Mouse (Mus musculus) liver, embryonic 14.5 days (tissue): ENCODE data around the gene Plxnd1. TPM values are rescaled to one million over a fixed set of nuclear protein-coding genes. Genes with fewer than 3 reads are reported as not detected.

Source experiments
- ATAC-seq: fragments of 200-750 bp; cut with Nextera tagmentation; 2 replicates; pipeline ENCODE4 v1.8.0; 2017; ENCODE audit warnings: moderate number of reproducible peaks, mild to moderate bottlenecking, moderate library complexity; ENCODE audit not compliant: insufficient read depth
- DNase-seq, 3 experiments: peaks; one replicate each; pipeline ENCODE4 v3.0.0-alpha.2; 2012 to 2013; ENCODE audit warnings: low read depth in 3 of 3, low spot score in 3 of 3
- H3K27ac ChIP-seq: fragments of 300-500 bp; sonication (generic); 2 replicates; pipeline ENCODE4 v1.5.1; 2014; ENCODE audit warnings: moderate library complexity, mild to moderate bottlenecking, control low read depth, inconsistent platforms
- H3K27me3 ChIP-seq: fragments of 300-500 bp; sonication (generic); 2 replicates; pipeline ENCODE4 v1.6.1; 2014; ENCODE audit warnings: mild to moderate bottlenecking, low read length, moderate library complexity; ENCODE audit not compliant: control insufficient read depth, insufficient read depth
- H3K36me3 ChIP-seq: fragments of 300-500 bp; sonication (generic); replicated peaks from 2 replicates; pipeline ENCODE4 v1.6.1; 2014; ENCODE audit warnings: low read depth; ENCODE audit not compliant: control insufficient read depth, insufficient read depth
- H3K4me1 ChIP-seq, 2 experiments: fragments of 200-500 bp in 1 of 2; fragments of 300-500 bp in 1 of 2; sonication (generic) in 1 of 2; replicated peaks; 2 replicates each; pipeline ENCODE4 v1.6.1; 2012 to 2014; ENCODE audit warnings: antibody characterized with exemption in 1 of 2, inconsistent platforms in 1 of 2, low read length in 1 of 2; ENCODE audit not compliant: control insufficient read depth in 2 of 2, insufficient read depth in 2 of 2
- H3K4me2 ChIP-seq: fragments of 300-500 bp; sonication (generic); 2 replicates; pipeline ENCODE4 v1.6.1; 2014; ENCODE audit warnings: low read depth, mild to moderate bottlenecking, control low read depth, moderate library complexity
- H3K4me3 ChIP-seq, 2 experiments: fragments of 200-500 bp in 1 of 2; fragments of 300-500 bp in 1 of 2; sonication (generic) in 1 of 2; 2 replicates each; pipeline ENCODE4 v1.5.1; 2012 to 2014; ENCODE audit warnings: low read depth in 2 of 2, low read length in 2 of 2, mild to moderate bottlenecking in 2 of 2, control low read depth in 1 of 2, inconsistent platforms in 1 of 2, moderate library complexity in 1 of 2; ENCODE audit not compliant: insufficient read depth in 1 of 2
- H3K9ac ChIP-seq: fragments of 300-500 bp; sonication (generic); replicated peaks from 2 replicates; pipeline ENCODE4 v1.6.1; 2014; ENCODE audit warnings: mild to moderate bottlenecking, control low read depth, moderate library complexity
- H3K9me3 ChIP-seq: fragments of 300-500 bp; sonication (generic); 2 replicates; pipeline ENCODE4 v1.6.1; 2016; ENCODE audit warnings: low read length, mixed read lengths; ENCODE audit not compliant: control insufficient read depth
- CTCF ChIP-seq: IDR thresholded peaks from 2 replicates; pipeline ENCODE4 v1.5.1; 2016; ENCODE audit warnings: antibody characterized with exemption, low read depth, control low read depth
- EP300 ChIP-seq: IDR thresholded peaks from 2 replicates; pipeline ENCODE4 v1.6.1; 2016; ENCODE audit warnings: antibody characterized with exemption, low read depth
- WGBS: fragments of 180-500 bp; shearing (Covaris S2); extraction: QIAGEN DNeasy Blood & Tissue Kit; methylation state at CpG from one replicate; pipeline ENCODE4 v1.1.7; 2014; ENCODE audit not compliant: insufficient replicate concordance; 5-methylcytosine and 5-hydroxymethylcytosine counted together
- polyA plus RNA-seq, 2 experiments: library from polyadenylated mRNA; depleted of rRNA in 1 of 2; stranded (reverse) in 1 of 2; unstranded in 1 of 2; fragments of >200 nt; fragmentation: Nextera tagmentation in 1 of 2; extraction: Ambion mirVana in 1 of 2; gene quantifications; 2 replicates each; pipeline versions ENCODE4 v1.2.1 to v1.2.3; 2012 to 2014

The Plxnd1 gene
- polyA plus RNA-seq, 2 experiments: 6.4 to 13.0 TPM

GRCm38 (mm10) chr6:115975606-115976005 is 19.2 kb downstream of the Plxnd1 start:
- no peak for TF ChIP-seq CTCF
- TF ChIP-seq EP300: no peak
- H3K9me3 ChIP-seq: no peaks in the 10 kb centered on the region
- no peaks in the 10 kb centered on the region for H3K36me3 ChIP-seq
- H3K27ac ChIP-seq: no peak overlapping the region
- H3K9ac ChIP-seq: no peak overlapping the region
- WGBS: 71% methylated on average over 8 of the region's 8 CpGs
- H3K4me3 ChIP-seq: no peak overlapping the region
- no peaks in the 10 kb centered on the region for H3K27me3 ChIP-seq
- DNase-seq (no peak), ATAC-seq (no peak)
- H3K4me2 ChIP-seq: no peak overlapping the region
- no peaks in the 10 kb centered on the region for H3K4me1 ChIP-seq

GRCm38 (mm10) chr6:115973881-115974662 is 20.7 kb downstream of the Plxnd1 start:
- no peak overlapping the region for H3K4me2 ChIP-seq
- ATAC-seq: no peak
- DNase-seq: no peak
- H3K4me3 ChIP-seq: no peak overlapping the region
- H3K4me1 ChIP-seq: no peaks in the 10 kb centered on the region
- H3K27ac ChIP-seq: no peak overlapping the region
- TF ChIP-seq EP300: no peak
- no peak for TF ChIP-seq CTCF
- no peak overlapping the region for H3K9ac ChIP-seq
- no peaks in the 10 kb centered on the region for H3K27me3 ChIP-seq
- no peaks in the 10 kb centered on the region for H3K36me3 ChIP-seq
- WGBS: 70% methylated on average over 16 of the region's 16 CpGs
- H3K9me3 ChIP-seq: no peaks in the 10 kb centered on the region

GRCm38 (mm10) chr6:115973139-115973875 is 21.5 kb downstream of the Plxnd1 start:
- Histone ChIP-seq H3K27ac (no peak overlapping the region), H3K36me3 (no peaks in the 10 kb centered on the region), H3K4me1 (no peaks in the 10 kb centered on the region), H3K4me3 (no peak overlapping the region), H3K9ac (no peak overlapping the region), H3K4me2 (no peak overlapping the region), H3K9me3 (no peaks in the 10 kb centered on the region), H3K27me3 (no peaks in the 10 kb centered on the region)
- no peak for DNase-seq
- ATAC-seq: no peak
- no peak for TF ChIP-seq CTCF
- 68% methylated on average over 15 of the region's 15 CpGs for WGBS

GRCm38 (mm10) chr6:115972083-115972764 is 22.6 kb downstream of the Plxnd1 start:
- DNase-seq (no peak), ATAC-seq (no peak)
- H3K36me3 ChIP-seq: no peaks in the 10 kb centered on the region
- H3K9me3 ChIP-seq: no peaks in the 10 kb centered on the region
- no peak overlapping the region for H3K4me2 ChIP-seq
- no peaks in the 10 kb centered on the region for H3K4me1 ChIP-seq
- WGBS: 55% methylated on average over 7 of the region's 7 CpGs
- no peak overlapping the region for H3K4me3 ChIP-seq
- H3K9ac ChIP-seq: no peak overlapping the region
- no peak for TF ChIP-seq EP300
- TF ChIP-seq CTCF: no peak
- H3K27me3 ChIP-seq: no peaks in the 10 kb centered on the region
- no peak overlapping the region for H3K27ac ChIP-seq
